30 mouse cellular contexts compared by ENCODE assay signal in the genomic region with DNA sequence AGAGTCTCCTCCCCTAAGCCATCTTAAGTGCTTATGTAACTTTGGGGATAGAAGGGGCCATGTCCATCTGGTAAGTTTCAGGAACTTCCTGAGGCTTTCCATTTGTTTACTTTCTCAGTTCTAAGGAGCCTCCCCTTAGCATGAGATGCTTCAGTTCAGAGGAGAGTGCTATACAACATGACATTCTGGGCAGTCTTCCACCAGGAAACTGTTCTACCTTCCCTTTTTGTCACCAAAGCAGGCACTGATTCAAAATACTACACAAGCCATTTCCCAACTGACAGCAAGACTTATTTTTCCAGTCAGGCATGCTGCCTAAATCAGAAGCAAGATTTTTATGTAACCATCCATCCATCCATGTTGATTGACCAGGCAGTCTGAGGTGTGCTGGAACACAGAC.
"Had no signal": no experiment of that assay in that cellular context is flagged by ENCODE, and none has a peak within 500 bp of the region (broad histone marks: within the 10 kb centered on the region; RNA-seq: fewer than 3 reads in every experiment).

No protein-coding gene starts in this region.

- H3K4me2 ChIP-seq: limb, embryonic 12.5 days; limb, embryonic 13.5 days; limb, embryonic 15.5 days; liver, embryonic 11.5 days; liver, embryonic 12.5 days; liver, embryonic 13.5 days; liver, embryonic 15.5 days; lung, embryonic 14.5 days; lung, embryonic 15.5 days; midbrain, embryonic 12.5 days; midbrain, embryonic 13.5 days; neural tube, embryonic 12.5 days had no signal

- H3K9me3 ChIP-seq: limb, embryonic 10.5 days; limb, embryonic 12.5 days; limb, embryonic 13.5 days; limb, embryonic 15.5 days; liver, embryonic 12.5 days; liver, embryonic 15.5 days; lung, embryonic 15.5 days; midbrain, embryonic 10.5 days; midbrain, embryonic 12.5 days; midbrain, embryonic 13.5 days; neural tube, embryonic 12.5 days had no signal

- ATAC-seq: liver, embryonic 12.5 days; liver, postnatal 0 days; lung, postnatal 0 days; midbrain, embryonic 13.5 days; midbrain, embryonic 16.5 days had no signal

- H3K27ac ChIP-seq: limb, embryonic 10.5 days; limb, embryonic 12.5 days; limb, embryonic 13.5 days; limb, embryonic 15.5 days; liver, embryonic 12.5 days; liver, embryonic 13.5 days; liver, embryonic 14.5 days; liver, embryonic 15.5 days; lung, embryonic 15.5 days; macrophage; midbrain, embryonic 10.5 days; midbrain, embryonic 12.5 days; midbrain, embryonic 13.5 days; neural tube, embryonic 12.5 days had no signal

- H3K4me1 ChIP-seq: limb, embryonic 10.5 days; limb, embryonic 12.5 days; limb, embryonic 15.5 days; liver, embryonic 12.5 days; liver, embryonic 13.5 days; liver, embryonic 15.5 days; lung, embryonic 15.5 days; megakaryocyte, embryonic 14.5 days; midbrain, embryonic 10.5 days; midbrain, embryonic 12.5 days; midbrain, embryonic 13.5 days; neural tube, embryonic 12.5 days had no signal

- DNase-seq: left cerebral cortex, postnatal 4 days; liver; liver, embryonic 13.5 days; liver, postnatal 0 days; lung, adult 18-20 months; lung, adult 2 months; lung, embryonic 14.5 days; lung, postnatal 10 days; lung, postnatal 14 days; lung, postnatal 36 days; lung, postnatal 4 days; midbrain, embryonic 14.5 days had no signal

- H3K4me3 ChIP-seq: limb, embryonic 10.5 days; limb, embryonic 12.5 days; limb, embryonic 13.5 days; limb, embryonic 15.5 days; liver, embryonic 12.5 days; liver, embryonic 13.5 days; liver, embryonic 15.5 days; lung, embryonic 15.5 days; megakaryocyte, embryonic 14.5 days; midbrain, embryonic 10.5 days; midbrain, embryonic 12.5 days; midbrain, embryonic 13.5 days; myocyte; neural tube, embryonic 12.5 days had no signal

- H3K36me3 ChIP-seq: limb, embryonic 10.5 days; limb, embryonic 12.5 days; limb, embryonic 13.5 days; limb, embryonic 15.5 days; liver, embryonic 12.5 days; liver, embryonic 13.5 days; liver, embryonic 15.5 days; lung, embryonic 15.5 days; midbrain, embryonic 10.5 days; midbrain, embryonic 12.5 days; midbrain, embryonic 13.5 days; neural tube, embryonic 12.5 days had no signal

- H3K27me3 ChIP-seq: limb, embryonic 12.5 days; limb, embryonic 13.5 days; limb, embryonic 15.5 days; liver, embryonic 12.5 days; liver, embryonic 13.5 days; liver, embryonic 15.5 days; lung, embryonic 15.5 days; megakaryocyte, embryonic 14.5 days; midbrain, embryonic 12.5 days; midbrain, embryonic 13.5 days had no signal

- H3K9ac ChIP-seq: limb, embryonic 12.5 days; limb, embryonic 13.5 days; limb, embryonic 15.5 days; liver, embryonic 12.5 days; liver, embryonic 13.5 days; liver, embryonic 14.5 days; liver, embryonic 15.5 days; liver, postnatal 0 days; lung, embryonic 14.5 days; lung, embryonic 15.5 days; midbrain, embryonic 12.5 days; midbrain, embryonic 13.5 days; neural tube, embryonic 12.5 days had no signal
